Mouse (Mus musculus) forebrain, embryonic 16.5 days (tissue): ENCODE data around the gene Hist1h2bk. TPM values are rescaled to one million over a fixed set of nuclear protein-coding genes. Genes with fewer than 3 reads are reported as not detected.
"Not testable (repeated sequence)": the region's sequence is repeated elsewhere in the genome, so short reads cannot be mapped to it uniquely, and the experiment has no call there.

Experiments
- ATAC-seq: fragments of 200-750 bp; cut with Nextera tagmentation; 2 replicates; pipeline ENCODE4 v1.8.0; 2017; ENCODE audit warnings: mild to moderate bottlenecking, moderate library complexity
- H3K27ac ChIP-seq: fragments of 300-500 bp; sonication (generic); 2 replicates; pipeline ENCODE4 v1.5.1; 2014; ENCODE audit warnings: low read length, control low read depth
- H3K27me3 ChIP-seq: fragments of 300-500 bp; sonication (generic); replicated peaks from 2 replicates; pipeline ENCODE4 v1.6.1; 2014; ENCODE audit warnings: low read length; ENCODE audit not compliant: control insufficient read depth, insufficient read depth
- H3K36me3 ChIP-seq: fragments of 300-500 bp; sonication (generic); 2 replicates; pipeline ENCODE4 v1.6.1; 2014; ENCODE audit not compliant: control insufficient read depth, insufficient read depth
- H3K4me1 ChIP-seq: fragments of 300-500 bp; sonication (generic); replicated peaks from 2 replicates; pipeline ENCODE4 v1.6.1; 2014; ENCODE audit warnings: low read length; ENCODE audit not compliant: control insufficient read depth, insufficient read depth
- H3K4me2 ChIP-seq: fragments of 300-500 bp; sonication (generic); 2 replicates; pipeline ENCODE4 v1.6.1; 2014; ENCODE audit warnings: mild to moderate bottlenecking, low read length, control low read depth
- H3K4me3 ChIP-seq: fragments of 300-500 bp; sonication (generic); replicated peaks from 2 replicates; pipeline ENCODE4 v1.5.1; 2014; ENCODE audit warnings: mild to moderate bottlenecking, low read length, control low read depth
- H3K9ac ChIP-seq: fragments of 300-500 bp; sonication (generic); replicated peaks from 2 replicates; pipeline ENCODE4 v1.6.1; 2014; ENCODE audit warnings: low read depth, low read length, control low read depth
- H3K9me3 ChIP-seq: fragments of 300-500 bp; sonication (generic); 2 replicates; pipeline ENCODE4 v1.6.1; 2016; ENCODE audit warnings: low read length; ENCODE audit not compliant: control insufficient read depth
- whole genome bisulfite sequencing: fragments of 180-500 bp; shearing (Covaris S2); extraction: QIAGEN DNeasy Blood & Tissue Kit; methylation state at CpG from one replicate; pipeline ENCODE4 v1.1.7; 2014; 5-methylcytosine and 5-hydroxymethylcytosine counted together
- polyA plus RNA-seq: library from polyadenylated mRNA; unstranded; fragments of >200 nt; fragmentation: Nextera tagmentation; extraction: Ambion mirVana; gene quantifications from 2 replicates; pipeline ENCODE4 v1.2.1, GENCODE M21; 2015

Hist1h2bk gene
- polyA plus RNA-seq, 1 experiment from 2014 or later: 3.3 TPM

DNA sequence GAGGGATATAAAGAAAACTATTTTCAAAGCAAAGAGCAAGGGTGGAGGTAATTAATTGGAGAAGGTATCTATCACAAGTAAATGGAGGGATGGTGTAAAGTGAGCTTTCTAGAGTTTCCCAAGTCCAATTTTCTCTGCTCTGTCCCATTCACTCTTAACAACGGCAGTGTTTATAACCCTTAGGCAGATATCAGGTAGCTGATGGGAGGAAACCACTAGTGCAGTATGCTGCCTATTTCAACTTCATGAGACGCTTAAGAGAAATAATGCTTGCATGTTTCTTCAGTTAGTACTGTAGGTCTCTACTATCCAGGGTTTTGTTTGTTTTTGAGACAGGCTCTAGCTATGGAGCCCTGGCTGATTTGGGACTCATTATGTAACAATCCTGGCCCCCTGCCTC lies 1.7 kb downstream of the Hist1h2bk start:
- H3K9ac ChIP-seq: no peak overlapping the region
- no peak overlapping the region for H3K4me3 ChIP-seq
- H3K4me2 ChIP-seq: no peak overlapping the region
- peaks cover 33% of the 10 kb centered on the region for H3K4me1 ChIP-seq
- no peaks in the 10 kb centered on the region for H3K9me3 ChIP-seq
- H3K27me3 ChIP-seq: no peaks in the 10 kb centered on the region
- H3K36me3 ChIP-seq: no peaks in the 10 kb centered on the region
- no peak overlapping the region for H3K27ac ChIP-seq
- WGBS: 78% methylated on average over 2 of the region's 2 CpGs
- ATAC-seq: no peak

DNA sequence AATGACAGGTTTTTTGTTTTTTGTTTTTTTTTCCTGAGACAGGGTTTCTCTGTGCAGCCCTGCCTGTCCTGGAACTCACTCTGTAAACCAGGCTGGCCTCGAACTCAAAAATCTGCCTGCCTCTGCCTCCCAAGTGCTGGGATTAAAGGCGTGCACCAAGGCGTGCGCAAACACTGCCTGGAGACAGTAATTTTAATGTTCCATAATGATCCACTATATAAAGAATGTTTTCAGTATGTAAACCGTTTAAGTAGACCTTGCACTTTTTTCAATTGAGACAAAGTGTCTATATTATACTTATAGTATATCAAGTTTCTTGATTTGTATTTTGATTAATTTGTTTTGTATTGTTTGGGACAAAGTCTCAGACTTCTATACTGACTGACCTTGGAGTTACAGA lies 3.7 kb downstream of the Hist1h2bk start:
- Histone ChIP-seq H3K9me3 (no peaks in the 10 kb centered on the region), H3K9ac (no peak overlapping the region), H3K4me2 (no peak overlapping the region), H3K4me1 (peaks cover 31% of the 10 kb centered on the region), H3K27ac (no peak overlapping the region), H3K27me3 (no peaks in the 10 kb centered on the region), H3K36me3 (no peaks in the 10 kb centered on the region), H3K4me3 (no peak overlapping the region)
- WGBS: 64% methylated on average over 5 of the region's 5 CpGs
- ATAC-seq: no peak

DNA sequence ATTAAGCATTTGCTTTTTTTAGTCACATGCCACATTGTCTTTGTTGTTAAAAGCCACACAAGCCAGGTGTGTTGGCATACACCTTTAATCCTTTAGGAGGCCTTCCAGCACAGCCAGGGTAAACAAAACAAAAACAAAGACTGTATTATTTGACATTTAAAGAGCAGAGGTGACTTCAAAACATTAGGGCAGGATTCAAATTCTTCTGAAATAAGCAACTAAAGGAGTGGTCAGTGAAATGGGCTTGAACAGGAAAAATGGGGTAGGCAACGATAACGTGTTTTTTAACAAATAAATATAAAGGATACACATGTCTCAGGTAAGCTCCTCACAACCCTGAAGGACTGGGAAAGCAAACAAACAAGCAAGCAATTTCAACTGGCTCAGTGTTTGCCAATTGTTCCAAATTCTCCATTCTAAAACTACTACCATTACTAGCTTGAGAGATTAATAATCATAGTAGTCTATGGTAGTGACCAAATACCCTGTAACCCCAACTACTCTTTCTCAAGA lies 4.3 kb downstream of the Hist1h2bk start:
- Histone ChIP-seq H3K4me3 (peak overlapping the region; percentile 51), H3K27ac (peak overlapping the region; percentile 89), H3K9ac (0 out of 2 replicates have a peak overlapping the region, but pooled peaks have one; percentile 4)

DNA sequence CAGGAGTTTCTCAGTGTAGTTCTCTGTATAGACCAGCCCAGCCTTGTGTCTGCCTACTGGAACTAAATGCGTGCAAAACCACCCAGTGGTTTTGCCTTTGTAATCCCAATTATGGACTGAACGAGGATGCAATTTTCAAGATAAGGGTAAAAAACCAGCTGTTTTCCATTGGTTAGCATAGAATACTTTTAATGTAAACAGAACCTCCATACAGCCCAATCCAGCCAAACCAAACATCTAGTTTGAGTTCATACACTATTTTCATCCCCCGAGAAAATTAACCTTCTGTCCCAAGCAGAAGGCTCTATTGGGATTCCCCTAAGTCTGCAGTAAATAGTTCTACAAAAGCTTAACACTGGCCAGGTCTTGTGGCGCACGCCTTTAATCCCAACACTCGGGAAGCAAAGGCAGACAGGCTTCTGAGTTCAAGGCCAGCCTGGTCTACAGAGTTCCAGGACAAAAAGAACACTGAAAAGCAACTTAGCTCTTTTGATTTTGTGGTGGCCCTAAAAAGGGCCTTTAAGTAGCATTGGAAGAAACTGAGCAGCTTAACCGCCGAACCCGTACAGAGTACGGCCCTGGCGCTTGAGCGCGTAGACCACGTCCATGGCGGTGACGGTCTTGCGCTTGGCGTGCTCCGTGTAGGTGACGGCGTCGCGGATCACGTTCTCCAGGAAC lies 4.9 kb downstream of the Hist1h2bk start:
- ATAC-seq: no peak; the same call in 1 of the 2 replicates
- H3K4me1 ChIP-seq: peaks cover 27% of the 10 kb centered on the region
- peak overlapping the region; percentile 89 for H3K27ac ChIP-seq
- H3K4me2 ChIP-seq: peak overlapping the region; percentile 89
- no peaks in the 10 kb centered on the region for H3K27me3 ChIP-seq
- WGBS: under 1% methylated on average over 15 of the region's 24 CpGs
- peak overlapping the region; percentile 51 for H3K4me3 ChIP-seq
- H3K9ac ChIP-seq: peak overlapping the region; percentile 52
- no peaks in the 10 kb centered on the region for H3K9me3 ChIP-seq
- no peaks in the 10 kb centered on the region for H3K36me3 ChIP-seq

More for the DNA sequence above, 4.3 kb downstream of the Hist1h2bk start:
- Histone ChIP-seq H3K9me3 (no peaks in the 10 kb centered on the region), H3K4me1 (peaks cover 28% of the 10 kb centered on the region), H3K36me3 (no peaks in the 10 kb centered on the region), H3K27me3 (no peaks in the 10 kb centered on the region), H3K4me2 (peak overlapping the region; percentile 89)
- 5% methylated on average over 2 of the region's 2 CpGs for WGBS
- no peak for ATAC-seq

DNA sequence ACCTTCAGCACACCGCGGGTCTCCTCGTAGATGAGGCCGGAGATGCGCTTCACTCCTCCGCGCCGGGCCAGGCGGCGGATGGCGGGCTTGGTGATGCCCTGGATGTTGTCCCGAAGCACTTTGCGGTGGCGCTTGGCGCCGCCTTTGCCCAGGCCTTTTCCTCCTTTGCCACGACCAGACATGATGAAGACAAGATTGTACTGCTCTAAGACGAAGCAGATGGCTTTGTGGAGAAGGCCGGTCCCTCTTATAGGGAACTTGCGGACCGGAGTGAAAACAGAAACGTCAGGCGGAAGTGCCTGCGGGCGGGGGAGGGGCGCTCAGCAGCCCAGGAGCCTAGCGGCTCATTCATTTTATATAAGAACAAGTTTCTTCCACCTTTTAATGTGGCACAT lies 5.5 kb downstream of the Hist1h2bk start, which contains the start of gene Hist1h4i:
Gene Hist1h4i, minus strand, starts transcription at position 221 of the 395 bp plus-strand sequence.
- not testable (repeated sequence) for H3K27me3 ChIP-seq, H3K36me3 ChIP-seq, H3K9me3 ChIP-seq
- peak within 1 kb of the TSS; percentile 52 for H3K9ac ChIP-seq
- H3K4me3 ChIP-seq: peak within 1 kb of the TSS; percentile 51
- 0% methylated on average over 20 of the region's 27 CpGs for WGBS
- H3K4me2 ChIP-seq: peak within 1 kb of the TSS; percentile 89
- ATAC-seq: peak; percentile 61
- peak within 1 kb of the TSS; percentile 89 for H3K27ac ChIP-seq
- H3K4me1 ChIP-seq: peaks cover 26% of the 10 kb centered on the region

DNA sequence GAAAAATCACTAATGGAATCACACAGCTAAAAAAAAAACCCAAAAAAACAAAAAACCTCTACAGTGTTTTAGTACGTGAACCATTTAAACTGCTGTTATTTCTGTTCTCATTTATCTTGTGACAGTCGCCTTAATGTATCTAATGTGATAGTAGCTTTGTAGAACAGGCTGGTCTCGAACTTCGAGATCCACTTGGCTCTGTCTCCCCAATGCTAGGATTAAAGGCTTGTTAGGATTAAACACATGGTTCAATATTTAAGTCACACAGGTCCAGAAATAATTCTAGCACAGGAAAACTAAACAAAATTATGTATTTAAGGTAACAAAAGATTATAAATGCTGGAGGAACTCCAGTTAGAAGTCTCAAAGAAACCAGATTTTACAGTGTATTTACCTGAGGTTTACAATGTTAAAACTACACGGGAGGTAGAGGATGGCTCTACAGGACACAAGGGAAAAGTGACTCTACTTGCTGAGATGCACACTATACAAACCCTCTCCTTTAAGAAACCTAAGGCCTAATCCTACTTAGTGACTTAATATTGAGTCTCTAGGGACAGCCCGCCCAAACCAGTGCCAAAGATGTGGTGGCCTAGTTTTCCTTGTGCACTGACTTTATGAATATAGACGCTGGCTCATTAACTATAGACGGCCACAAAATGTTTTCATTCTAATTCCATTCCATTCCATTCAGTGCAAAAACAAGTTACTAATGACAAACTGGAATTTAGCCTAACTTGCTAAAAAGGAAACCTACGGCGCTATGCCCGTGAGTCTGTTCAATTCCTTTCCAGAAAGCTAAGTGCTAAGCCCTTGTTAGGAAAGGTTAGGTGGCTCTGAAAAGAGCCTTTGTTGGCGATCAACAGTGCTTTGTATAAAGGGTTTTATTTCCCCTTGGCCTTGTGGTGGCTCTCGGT lies 6.2 kb downstream of the Hist1h2bk start:
- H3K36me3 ChIP-seq: no peaks in the 10 kb centered on the region
- peak overlapping the region; percentile 37; the same call in 1 of the 2 replicates for H3K9ac ChIP-seq
- peaks cover 20% of the 10 kb centered on the region for H3K4me1 ChIP-seq

DNA sequence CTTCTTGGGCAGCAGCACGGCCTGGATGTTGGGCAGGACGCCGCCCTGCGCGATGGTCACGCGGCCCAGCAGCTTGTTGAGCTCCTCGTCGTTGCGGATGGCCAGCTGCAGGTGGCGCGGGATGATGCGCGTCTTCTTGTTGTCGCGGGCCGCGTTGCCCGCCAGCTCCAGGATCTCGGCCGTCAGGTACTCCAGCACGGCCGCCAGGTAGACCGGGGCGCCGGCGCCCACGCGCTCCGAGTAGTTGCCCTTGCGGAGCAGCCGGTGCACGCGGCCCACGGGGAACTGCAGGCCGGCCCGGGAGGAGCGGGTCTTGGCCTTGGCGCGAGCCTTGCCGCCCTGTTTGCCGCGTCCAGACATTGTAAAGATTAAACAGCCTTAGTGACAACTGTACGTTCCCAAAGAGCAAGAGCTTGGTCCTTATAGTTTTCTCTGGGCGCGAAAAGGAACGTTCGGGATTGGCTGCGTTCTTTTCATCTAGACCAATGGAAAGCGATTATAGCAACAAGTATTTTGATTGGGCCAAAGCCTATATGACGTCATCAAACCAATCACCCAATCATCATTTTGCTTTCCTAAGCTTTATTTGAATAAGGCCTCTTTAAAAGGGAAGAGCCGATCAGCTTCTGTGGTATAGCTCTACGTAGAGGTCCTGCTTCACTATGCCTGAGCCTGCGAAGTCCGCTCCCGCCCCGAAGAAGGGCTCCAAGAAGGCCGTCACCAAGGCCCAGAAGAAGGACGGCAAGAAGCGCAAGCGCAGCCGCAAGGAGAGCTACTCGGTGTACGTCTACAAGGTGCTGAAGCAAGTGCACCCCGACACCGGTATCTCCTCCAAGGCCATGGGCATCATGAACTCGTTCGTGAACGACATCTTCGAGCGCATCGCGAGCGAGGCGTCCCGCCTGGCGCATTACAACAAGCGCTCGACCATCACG lies 7.2 kb downstream of the Hist1h2bk start, which contains the start of the genes Hist1h2ag and Hist1h2bj:
Gene Hist1h2ag, minus strand, starts transcription at position 377 of the 935 bp plus-strand sequence.
Gene Hist1h2bj, plus strand, starts transcription at position 647 of the 935 bp plus-strand sequence.
- under 1% methylated on average over 39 of the region's 80 CpGs for WGBS
- peak within 1 kb of the TSS; percentile 46 for H3K4me3 ChIP-seq
- not testable (repeated sequence) for H3K9me3 ChIP-seq, H3K27me3 ChIP-seq, H3K36me3 ChIP-seq
- peak; percentile 90 for ATAC-seq
- peak within 1 kb of the TSS; percentile 83 for H3K27ac ChIP-seq
- peak within 1 kb of the TSS; percentile 49 for H3K9ac ChIP-seq
- H3K4me1 ChIP-seq: peaks cover 20% of the 10 kb centered on the region
- peak within 1 kb of the TSS; percentile 72 for H3K4me2 ChIP-seq

More for the DNA sequence above, 6.2 kb downstream of the Hist1h2bk start:
- no peak; the same call in 1 of the 2 replicates for ATAC-seq
- Histone ChIP-seq H3K27me3 (no peaks in the 10 kb centered on the region), H3K9me3 (no peaks in the 10 kb centered on the region), H3K4me2 (peak overlapping the region; percentile 65), H3K4me3 (peak overlapping the region; percentile 41), H3K27ac (peak overlapping the region; percentile 73)
- WGBS: under 1% methylated on average over 13 of the region's 13 CpGs

DNA sequence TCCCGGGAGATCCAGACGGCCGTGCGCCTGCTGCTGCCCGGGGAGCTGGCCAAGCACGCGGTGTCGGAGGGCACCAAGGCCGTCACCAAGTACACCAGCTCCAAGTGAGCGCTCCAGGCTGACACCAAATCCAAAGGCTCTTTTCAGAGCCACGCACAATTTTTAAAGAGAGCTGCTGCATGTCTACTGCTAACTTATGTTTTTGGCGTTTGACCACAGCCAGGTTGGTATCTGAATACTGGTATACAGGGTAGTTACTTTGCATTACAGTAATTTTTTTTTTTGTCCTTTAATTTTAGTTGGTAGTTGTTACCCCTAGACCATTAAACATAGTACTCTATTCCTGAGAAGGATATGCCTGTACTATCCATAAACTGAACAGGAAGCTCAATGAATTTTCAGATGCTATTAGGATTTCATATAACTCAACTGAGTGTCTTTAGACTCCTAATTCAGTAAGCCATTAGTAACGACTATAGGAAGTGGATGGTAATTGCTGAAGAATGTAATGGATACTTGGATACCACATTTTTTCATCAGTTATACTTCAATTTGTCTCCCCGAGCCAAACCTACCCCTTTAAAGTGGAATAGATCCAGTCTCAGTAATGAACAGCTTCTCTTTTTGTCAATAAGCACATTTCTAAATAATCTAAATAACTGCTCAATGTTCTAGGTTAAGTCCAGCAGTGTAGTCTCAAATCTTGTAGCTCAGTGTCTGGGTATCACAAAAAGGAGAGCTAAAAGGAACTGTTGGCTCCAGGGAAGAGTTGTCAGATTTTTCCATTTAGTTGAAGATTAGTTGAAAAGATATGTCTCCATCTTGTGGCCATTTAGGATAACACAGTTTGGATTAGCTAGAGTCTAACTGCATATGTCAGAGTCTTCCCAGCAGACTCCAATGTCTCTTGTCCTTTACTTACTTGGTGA lies 8.1 kb downstream of the Hist1h2bk start:
- Histone ChIP-seq H3K4me3 (peak overlapping the region; percentile 46), H3K4me2 (peak overlapping the region; percentile 72), H3K27me3 (no peaks in the 10 kb centered on the region), H3K9ac (peak overlapping the region; percentile 49), H3K27ac (peak overlapping the region; percentile 78), H3K9me3 (no peaks in the 10 kb centered on the region), H3K4me1 (peaks cover 20% of the 10 kb centered on the region), H3K36me3 (no peaks in the 10 kb centered on the region)
- peak; percentile 15 for ATAC-seq
- WGBS: under 1% methylated on average over 10 of the region's 14 CpGs
